Mouse (Mus musculus) liver, embryonic 14.5 days (tissue): Measurements from ENCODE around the gene Gltpd2. TPM values are rescaled to one million over a fixed set of nuclear protein-coding genes. Genes with fewer than 3 reads are reported as not detected.
A peak's percentile ranks its signal among the peaks of the same experiment; 100 is the strongest.

Source experiments
- ATAC-seq: fragments of 200-750 bp; cut with Nextera tagmentation; 2 replicates; pipeline ENCODE4 v1.8.0; 2017; ENCODE audit warnings: moderate number of reproducible peaks, mild to moderate bottlenecking, moderate library complexity; ENCODE audit not compliant: insufficient read depth
- DNase-seq, 3 experiments: peaks; one replicate each; pipeline ENCODE4 v3.0.0-alpha.2; 2012 to 2013; ENCODE audit warnings: low read depth in 3 of 3, low spot score in 3 of 3
- H3K27ac ChIP-seq: fragments of 300-500 bp; sonication (generic); 2 replicates; pipeline ENCODE4 v1.5.1; 2014; ENCODE audit warnings: moderate library complexity, mild to moderate bottlenecking, control low read depth, inconsistent platforms
- H3K27me3 ChIP-seq: fragments of 300-500 bp; sonication (generic); 2 replicates; pipeline ENCODE4 v1.6.1; 2014; ENCODE audit warnings: mild to moderate bottlenecking, low read length, moderate library complexity; ENCODE audit not compliant: control insufficient read depth, insufficient read depth
- H3K36me3 ChIP-seq: fragments of 300-500 bp; sonication (generic); replicated peaks from 2 replicates; pipeline ENCODE4 v1.6.1; 2014; ENCODE audit warnings: low read depth; ENCODE audit not compliant: control insufficient read depth, insufficient read depth
- H3K4me1 ChIP-seq, 2 experiments: fragments of 200-500 bp in 1 of 2; fragments of 300-500 bp in 1 of 2; sonication (generic) in 1 of 2; replicated peaks; 2 replicates each; pipeline ENCODE4 v1.6.1; 2012 to 2014; ENCODE audit warnings: antibody characterized with exemption in 1 of 2, inconsistent platforms in 1 of 2, low read length in 1 of 2; ENCODE audit not compliant: control insufficient read depth in 2 of 2, insufficient read depth in 2 of 2
- H3K4me2 ChIP-seq: fragments of 300-500 bp; sonication (generic); 2 replicates; pipeline ENCODE4 v1.6.1; 2014; ENCODE audit warnings: low read depth, mild to moderate bottlenecking, control low read depth, moderate library complexity
- H3K4me3 ChIP-seq, 2 experiments: fragments of 200-500 bp in 1 of 2; fragments of 300-500 bp in 1 of 2; sonication (generic) in 1 of 2; 2 replicates each; pipeline ENCODE4 v1.5.1; 2012 to 2014; ENCODE audit warnings: low read depth in 2 of 2, low read length in 2 of 2, mild to moderate bottlenecking in 2 of 2, control low read depth in 1 of 2, inconsistent platforms in 1 of 2, moderate library complexity in 1 of 2; ENCODE audit not compliant: insufficient read depth in 1 of 2
- H3K9ac ChIP-seq: fragments of 300-500 bp; sonication (generic); replicated peaks from 2 replicates; pipeline ENCODE4 v1.6.1; 2014; ENCODE audit warnings: mild to moderate bottlenecking, control low read depth, moderate library complexity
- H3K9me3 ChIP-seq: fragments of 300-500 bp; sonication (generic); 2 replicates; pipeline ENCODE4 v1.6.1; 2016; ENCODE audit warnings: low read length, mixed read lengths; ENCODE audit not compliant: control insufficient read depth
- CTCF ChIP-seq: IDR thresholded peaks from 2 replicates; pipeline ENCODE4 v1.5.1; 2016; ENCODE audit warnings: antibody characterized with exemption, low read depth, control low read depth
- EP300 ChIP-seq: IDR thresholded peaks from 2 replicates; pipeline ENCODE4 v1.6.1; 2016; ENCODE audit warnings: antibody characterized with exemption, low read depth
- WGBS: fragments of 180-500 bp; shearing (Covaris S2); extraction: QIAGEN DNeasy Blood & Tissue Kit; methylation state at CpG from one replicate; pipeline ENCODE4 v1.1.7; 2014; ENCODE audit not compliant: insufficient replicate concordance; 5-methylcytosine and 5-hydroxymethylcytosine counted together
- polyA plus RNA-seq, 2 experiments: library from polyadenylated mRNA; depleted of rRNA in 1 of 2; stranded (reverse) in 1 of 2; unstranded in 1 of 2; fragments of >200 nt; fragmentation: Nextera tagmentation in 1 of 2; extraction: Ambion mirVana in 1 of 2; gene quantifications; 2 replicates each; pipeline versions ENCODE4 v1.2.1 to v1.2.3; 2012 to 2014

Gene Gltpd2
- polyA plus RNA-seq, 2 experiments = 11.2 to 18.4 TPM

GRCm38 (mm10) chr11:70544496-70544895 lies 25.5 kb downstream of the Gltpd2 start:
- no peak overlapping the region for H3K4me2 ChIP-seq
- WGBS = 40% methylated on average over 7 of the region's 7 CpGs
- H3K36me3 ChIP-seq = no peaks in the 10 kb centered on the region
- DNase-seq (no peak), ATAC-seq (no peak)
- no peak overlapping the region for H3K4me3 ChIP-seq
- TF ChIP-seq EP300 (no peak), CTCF (no peak)
- H3K27ac ChIP-seq = no peak overlapping the region
- no peaks in the 10 kb centered on the region for H3K4me1 ChIP-seq
- peaks cover 19% of the 10 kb centered on the region for H3K27me3 ChIP-seq
- H3K9me3 ChIP-seq = no peaks in the 10 kb centered on the region
- no peak overlapping the region for H3K9ac ChIP-seq

DNA sequence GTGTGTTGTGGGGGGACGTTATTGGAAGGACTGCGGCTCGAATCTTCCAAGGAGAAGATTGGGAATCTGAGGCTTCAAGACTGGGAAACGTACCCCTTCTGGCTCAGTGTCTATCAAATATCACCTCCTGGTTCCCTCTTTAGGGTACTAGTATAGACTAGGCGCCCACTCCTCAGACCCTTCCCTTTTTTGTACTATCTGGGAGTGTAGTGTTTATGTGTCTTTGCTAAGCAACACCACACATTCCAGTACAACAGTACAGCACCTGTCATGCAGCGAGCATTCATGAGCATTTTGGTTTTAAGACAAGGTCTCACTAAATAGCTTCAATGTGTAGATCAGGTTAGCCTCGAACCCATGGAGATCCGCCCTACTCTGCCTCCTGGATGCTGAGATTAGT lies 32.5 kb downstream of the Gltpd2 start:
- WGBS = 60% methylated on average over 8 of the region's 8 CpGs
- TF ChIP-seq CTCF (no peak), EP300 (no peak)
- DNase-seq = no peak

DNA sequence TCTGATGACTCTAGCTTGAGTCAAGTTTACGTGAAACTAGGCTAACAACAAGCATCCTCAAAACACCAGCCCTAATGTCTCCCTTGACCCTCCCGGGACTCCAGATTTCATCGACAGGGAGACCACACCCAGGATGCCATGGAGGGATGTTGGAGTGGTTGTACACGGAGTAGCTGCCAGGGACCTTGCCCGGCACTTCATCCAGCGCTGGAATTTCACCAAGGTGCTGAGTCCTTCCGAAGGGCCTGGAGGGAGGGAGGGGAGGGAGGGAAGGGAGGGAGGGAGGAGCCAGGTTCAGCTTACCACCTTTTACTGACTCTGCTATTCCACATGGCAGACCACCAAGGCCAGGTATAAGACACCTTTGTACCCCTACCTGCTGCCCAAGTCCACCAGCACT lies 34.9 kb downstream of the Gltpd2 start:
- no peak overlapping the region for H3K4me3 ChIP-seq
- H3K9me3 ChIP-seq = no peaks in the 10 kb centered on the region
- H3K4me2 ChIP-seq = no peak overlapping the region
- no peak for TF ChIP-seq CTCF
- TF ChIP-seq EP300 = no peak
- no peaks in the 10 kb centered on the region for H3K4me1 ChIP-seq
- no peaks in the 10 kb centered on the region for H3K27me3 ChIP-seq
- no peak overlapping the region for H3K27ac ChIP-seq
- ATAC-seq = no peak
- no peak for DNase-seq
- no peaks in the 10 kb centered on the region for H3K36me3 ChIP-seq
- no peak overlapping the region for H3K9ac ChIP-seq
- WGBS = 37% methylated on average over 7 of the region's 7 CpGs

More for the DNA sequence above, 32.5 kb downstream of the Gltpd2 start:
- Histone ChIP-seq H3K9me3 (no peaks in the 10 kb centered on the region), H3K4me2 (no peak overlapping the region), H3K27ac (no peak overlapping the region), H3K27me3 (no peaks in the 10 kb centered on the region), H3K4me1 (no peaks in the 10 kb centered on the region), H3K36me3 (no peaks in the 10 kb centered on the region), H3K4me3 (no peak overlapping the region), H3K9ac (no peak overlapping the region)
- no peak for ATAC-seq

GRCm38 (mm10) chr11:70557545-70557944 lies 38.5 kb downstream of the Gltpd2 start:
- WGBS = 78% methylated on average over 9 of the region's 9 CpGs
- no peak for TF ChIP-seq CTCF
- no peak for TF ChIP-seq EP300
- ATAC-seq = no peak

DNA sequence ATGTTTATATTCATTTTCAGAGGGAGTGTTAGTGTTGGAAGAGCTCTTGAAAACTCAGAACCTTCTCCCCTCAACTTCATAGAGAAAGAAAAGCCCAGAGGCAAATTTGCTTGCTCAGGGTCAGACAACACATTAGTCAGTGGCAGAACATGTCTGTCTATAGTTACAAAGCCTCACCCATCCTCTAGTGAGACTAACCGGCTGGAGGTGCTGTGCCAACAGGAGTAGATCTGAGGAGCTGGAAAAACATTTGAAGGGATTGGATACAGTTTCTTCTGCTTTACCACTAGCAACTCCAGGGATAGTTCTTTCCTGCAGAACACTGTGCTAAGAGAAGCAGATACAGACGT lies 42.9 kb downstream of the Gltpd2 start:
- Histone ChIP-seq H3K9me3 (no peaks in the 10 kb centered on the region), H3K36me3 (no peaks in the 10 kb centered on the region), H3K9ac (no peak overlapping the region), H3K4me1 (peaks cover 11 to 28% of the 10 kb centered on the region in 2 experiments), H3K27ac (no peak overlapping the region), H3K4me2 (peak overlapping the region; percentile 91), H3K4me3 (peak overlapping the region; percentile 73 to 93), H3K27me3 (no peaks in the 10 kb centered on the region)
- 7% methylated on average over 2 of the region's 2 CpGs for WGBS
- ATAC-seq (no peak), DNase-seq (no peak)
- no peak for TF ChIP-seq CTCF
- TF ChIP-seq EP300 = no peak

More at GRCm38 (mm10) chr11:70557545-70557944, 38.5 kb downstream of the Gltpd2 start:
- Histone ChIP-seq H3K4me3 (no peak overlapping the region), H3K27ac (no peak overlapping the region), H3K27me3 (no peaks in the 10 kb centered on the region), H3K36me3 (no peaks in the 10 kb centered on the region), H3K9ac (no peak overlapping the region), H3K4me1 (peaks cover 7 to 8% of the 10 kb centered on the region in 2 experiments), H3K4me2 (no peak overlapping the region), H3K9me3 (no peaks in the 10 kb centered on the region)
- no peak for DNase-seq
